7 mouse cellular contexts compared by ENCODE assay signal in the genomic region with DNA sequence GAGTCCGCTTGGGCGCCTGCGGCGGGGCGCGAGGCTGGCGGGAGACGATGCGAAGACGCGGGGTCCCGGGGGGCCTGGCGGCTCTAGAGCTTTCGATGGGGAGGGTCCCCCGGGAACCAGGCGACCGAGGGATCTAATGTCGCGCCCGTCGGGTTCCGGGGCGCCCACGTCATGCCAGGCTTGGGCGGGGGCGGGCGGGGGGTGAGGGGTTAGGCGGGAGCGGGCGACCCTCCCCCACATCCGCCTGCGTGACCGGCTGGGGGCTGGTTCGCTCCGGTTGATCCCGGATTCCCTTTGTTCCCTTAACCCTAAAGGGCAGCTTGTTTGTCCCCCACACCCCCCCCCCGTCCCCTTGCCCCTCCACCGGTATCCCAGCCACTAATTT. TPM values are rescaled to one million over a fixed set of nuclear protein-coding genes. Genes with fewer than 3 reads are reported as not detected.
DNase-seq lines count a peak whose midpoint lies in the region; ATAC-seq and TF ChIP-seq lines count a peak whose summit lies in the region.

No protein-coding gene starts in this region.

- peak overlapping the region; percentile 79 for H3K4me2 ChIP-seq in embryonic facial prominence, embryonic 14.5 days (ENCODE audit: low read depth, low read length)
- peak overlapping the region; percentile 72 for H3K4me2 ChIP-seq in limb, embryonic 11.5 days (ENCODE audit: low read depth, severe bottlenecking)
- H3K4me2 ChIP-seq in neural tube, embryonic 15.5 days: peak overlapping the region; percentile 85

- no peak for TF ChIP-seq POLR2A in testis, adult 2 months (IDR thresholded peaks at IDR 0.05; ENCODE audit: control insufficient read depth, low read depth, low read length)

- H3K9me3 ChIP-seq in embryonic facial prominence, embryonic 14.5 days (ENCODE audit: control insufficient read depth, low read length): no peaks in the 10 kb centered on the region
- H3K9me3 ChIP-seq in limb, embryonic 11.5 days (ENCODE audit: control insufficient read depth, low read length): no peaks in the 10 kb centered on the region
- no peaks in the 10 kb centered on the region for H3K9me3 ChIP-seq in neural tube, embryonic 15.5 days (replicated peaks)

- peak; percentile 76 for ATAC-seq in embryonic facial prominence, embryonic 14.5 days (ENCODE audit: low read depth)
- peak; percentile 77 for ATAC-seq in limb, embryonic 11.5 days (ENCODE audit: insufficient number of reproducible peaks, low FRiP score, low TSS enrichment, low read depth)
- peak; percentile 85 for ATAC-seq in neural tube, embryonic 15.5 days (ENCODE audit: low FRiP score)
- no peak for ATAC-seq in megakaryocyte-erythroid progenitor cell, adult 5-6 weeks (replicated peaks; ENCODE audit: low FRiP score, low TSS enrichment, poor library complexity, severe bottlenecking)

- 1% methylated on average over 30 of the region's 38 CpGs for WGBS in embryonic facial prominence, embryonic 14.5 days
- WGBS in limb, embryonic 11.5 days: 0% methylated on average over 33 of the region's 38 CpGs
- WGBS in neural tube, embryonic 15.5 days: under 1% methylated on average over 34 of the region's 38 CpGs

- H3K9ac ChIP-seq in embryonic facial prominence, embryonic 14.5 days (ENCODE audit: low read depth, low read length): peak overlapping the region; percentile 100
- peak overlapping the region; percentile 98 for H3K9ac ChIP-seq in limb, embryonic 11.5 days (ENCODE audit: low read length)
- H3K9ac ChIP-seq in neural tube, embryonic 15.5 days (replicated peaks): peak overlapping the region; percentile 100

- peak overlapping the region; percentile 97 for H3K27ac ChIP-seq in testis, adult 2 months (ENCODE audit: control insufficient read depth, insufficient read depth, low read depth, low read length)
- peak overlapping the region; percentile 97 for H3K27ac ChIP-seq in embryonic facial prominence, embryonic 14.5 days (replicated peaks; ENCODE audit: low read depth, low read length)
- peak overlapping the region; percentile 94 for H3K27ac ChIP-seq in limb, embryonic 11.5 days (replicated peaks; ENCODE audit: low read depth, low read length)
- H3K27ac ChIP-seq in neural tube, embryonic 15.5 days (replicated peaks): peak overlapping the region; percentile 99

- H3K4me3 ChIP-seq in testis, adult 2 months (ENCODE audit: control insufficient read depth, low read depth, low read length): peak overlapping the region; percentile 98
- peak overlapping the region; percentile 99 for H3K4me3 ChIP-seq in embryonic facial prominence, embryonic 14.5 days (ENCODE audit: low read depth, low read length)
- peak overlapping the region; percentile 91 for H3K4me3 ChIP-seq in limb, embryonic 11.5 days (ENCODE audit: low read depth, low read length)
- H3K4me3 ChIP-seq in neural tube, embryonic 15.5 days (replicated peaks): peak overlapping the region; percentile 99

- no peaks in the 10 kb centered on the region for H3K36me3 ChIP-seq in testis, adult 2 months (ENCODE audit: control insufficient read depth, insufficient read depth, low read length)
- H3K36me3 ChIP-seq in embryonic facial prominence, embryonic 14.5 days (ENCODE audit: control insufficient read depth, insufficient read depth, low read length): 0 out of 2 replicates have a peak, but pooled peaks cover 7% of the 10 kb centered on the region
- peaks cover 2% of the 10 kb centered on the region; the same call in 1 of the 2 replicates for H3K36me3 ChIP-seq in limb, embryonic 11.5 days (ENCODE audit: control insufficient read depth, insufficient read depth, low read length)
- H3K36me3 ChIP-seq in neural tube, embryonic 15.5 days: no peaks in the 10 kb centered on the region

- TF ChIP-seq CTCF in testis, adult 2 months (IDR thresholded peaks at IDR 0.05; ENCODE audit: control insufficient read depth, insufficient read depth, insufficient replicate concordance, low read depth, low read length): no peak

- H3K4me1 ChIP-seq in testis, adult 2 months (ENCODE audit: control insufficient read depth, insufficient read depth, low read length): no peaks in the 10 kb centered on the region; the same call in 1 of the 2 replicates
- peaks cover 17% of the 10 kb centered on the region for H3K4me1 ChIP-seq in embryonic facial prominence, embryonic 14.5 days (ENCODE audit: control insufficient read depth, insufficient read depth, low read length)
- peaks cover 3% of the 10 kb centered on the region; the same call in 1 of the 2 replicates for H3K4me1 ChIP-seq in limb, embryonic 11.5 days (ENCODE audit: control insufficient read depth, insufficient read depth, low read length)
- peaks cover 38% of the 10 kb centered on the region for H3K4me1 ChIP-seq in neural tube, embryonic 15.5 days

- no peaks in the 10 kb centered on the region for H3K27me3 ChIP-seq in testis, adult 2 months (ENCODE audit: control insufficient read depth, insufficient read depth, low read length)
- H3K27me3 ChIP-seq in embryonic facial prominence, embryonic 14.5 days (replicated peaks; ENCODE audit: control insufficient read depth, insufficient read depth, low read length): no peaks in the 10 kb centered on the region
- H3K27me3 ChIP-seq in limb, embryonic 11.5 days (ENCODE audit: control insufficient read depth, insufficient read depth, low read length): no peaks in the 10 kb centered on the region
- no peaks in the 10 kb centered on the region for H3K27me3 ChIP-seq in neural tube, embryonic 15.5 days (replicated peaks)

- DNase-seq in testis, postnatal 10 days (ENCODE audit: low spot score): no peak
- DNase-seq in embryonic facial prominence, embryonic 14.5 days (ENCODE audit: low spot score): no peak
- DNase-seq in limb, embryonic 11.5 days (ENCODE audit: low spot score): peak; percentile 80
- no peak for DNase-seq in thymus, postnatal 10 days (ENCODE audit: low spot score in 2 of 2)

RNA-seq across cellular contexts. Expression of gene Mapk1ip1l, which starts 0.3 kb away (rescaled TPM):
- polyA plus RNA-seq in testis, adult 2 months (2012; rRNA removed): 41.8 and 43.7 TPM in 2 replicates
- polyA plus RNA-seq in embryonic facial prominence, embryonic 14.5 days (2014; fragmentation: Nextera tagmentation; extraction: Ambion mirVana): 75.6 and 78.8 TPM in 2 replicates
- polyA plus RNA-seq in limb, embryonic 11.5 days (2014; fragmentation: Nextera tagmentation; extraction: Ambion mirVana): 127 and 136 TPM in 2 replicates
- polyA plus RNA-seq in neural tube, embryonic 15.5 days (2015; fragmentation: Nextera tagmentation; extraction: Ambion mirVana): 35.6 and 41.6 TPM in 2 replicates
- total RNA-seq in megakaryocyte-erythroid progenitor cell, adult 5-6 weeks (2014; fragmentation: Nextera tagmentation): 82.4 and 115 TPM in 2 replicates
- 46.1 and 59.3 TPM in 2 replicates for total RNA-seq in megakaryocyte-erythroid progenitor cell, adult 5-6 weeks (2017)

RNA-seq across cellular contexts. Expression of gene Socs4, which starts 21.7 kb away (rescaled TPM):
- 1.1 and 1.6 TPM in 2 replicates for polyA plus RNA-seq in testis, adult 2 months (2012; rRNA removed)
- polyA plus RNA-seq in embryonic facial prominence, embryonic 14.5 days (2014; fragmentation: Nextera tagmentation; extraction: Ambion mirVana): 4.2 and 4.7 TPM in 2 replicates
- 4.8 and 5.3 TPM in 2 replicates for polyA plus RNA-seq in limb, embryonic 11.5 days (2014; fragmentation: Nextera tagmentation; extraction: Ambion mirVana)
- 1.8 and 2.0 TPM in 2 replicates for polyA plus RNA-seq in neural tube, embryonic 15.5 days (2015; fragmentation: Nextera tagmentation; extraction: Ambion mirVana)
- total RNA-seq in megakaryocyte-erythroid progenitor cell, adult 5-6 weeks (2014; fragmentation: Nextera tagmentation): 26.8 and 39.5 TPM in 2 replicates
- total RNA-seq in megakaryocyte-erythroid progenitor cell, adult 5-6 weeks (2017): 20.5 and 25.6 TPM in 2 replicates

RNA-seq across cellular contexts. Expression of gene Wdhd1, which starts 21.7 kb away (rescaled TPM):
- polyA plus RNA-seq in testis, adult 2 months (2012; rRNA removed): 3.3 and 4.3 TPM in 2 replicates
- polyA plus RNA-seq in embryonic facial prominence, embryonic 14.5 days (2014; fragmentation: Nextera tagmentation; extraction: Ambion mirVana): 22.0 and 26.7 TPM in 2 replicates
- 54.8 and 58.7 TPM in 2 replicates for polyA plus RNA-seq in limb, embryonic 11.5 days (2014; fragmentation: Nextera tagmentation; extraction: Ambion mirVana)
- polyA plus RNA-seq in neural tube, embryonic 15.5 days (2015; fragmentation: Nextera tagmentation; extraction: Ambion mirVana): 11.5 and 18.4 TPM in 2 replicates
- 89.1 and 89.8 TPM in 2 replicates for total RNA-seq in megakaryocyte-erythroid progenitor cell, adult 5-6 weeks (2014; fragmentation: Nextera tagmentation)
- 121 and 169 TPM in 2 replicates for total RNA-seq in megakaryocyte-erythroid progenitor cell, adult 5-6 weeks (2017)
